Mouse (Mus musculus) inflammation-experienced regulatory T-cells, adult 6 months (primary cell): ENCODE measurements around the gene Olfr392. TPM values are rescaled to one million over a fixed set of nuclear protein-coding genes. Genes with fewer than 3 reads are reported as not detected.

Experiments used
- ATAC-seq: one replicate; pipeline ENCODE4 v1.8.0; 2017
- polyA plus RNA-seq, 3 experiments: library from polyadenylated mRNA; unstranded; fragments of 100-300 nt; shearing (Covaris generic); gene quantifications; one replicate each; pipeline ENCODE4 v1.2.1; 2017

Gene Olfr392
- under 1 TPM in 1 of 3 experiments, not detected in 2; 0.17 TPM for polyA plus RNA-seq

- ATAC-seq: no peak
Measured at GRCm38 (mm10) chr11:73816949-73817348, at the start of gene Olfr392. Olfr392 (minus strand) TSS chr11:73817049.

- ATAC-seq: no peak
Measured at GRCm38 (mm10) chr11:73851354-73851753, 34.5 kb upstream of the Olfr392 start, which contains the start of gene Olfr393. Olfr393 (minus strand) TSS chr11:73851454.

GRCm38 (mm10) chr11:73802952-73803351, 13.9 kb downstream of the Olfr392 start, which contains the start of gene Olfr391-ps:
Olfr391-ps (minus strand) TSS chr11:73803052.
- ATAC-seq: no peak

- ATAC-seq: no peak
Measured at GRCm38 (mm10) chr11:73782664-73783063, 34.2 kb downstream of the Olfr392 start, which contains the start of gene Olfr390. Olfr390 (plus strand) TSS chr11:73782964.

GRCm38 (mm10) chr11:73780613-73781012, 36.2 kb downstream of the Olfr392 start, which contains the start of gene Olfr389:
Olfr389 (minus strand) TSS chr11:73780713.
- no peak for ATAC-seq

Other genes starting within 250 kb of the Olfr392 start
- not detected for gene Olfr385, start 224.0 kb downstream of the Olfr392 start, polyA plus RNA-seq
- gene Olfr384, start 218.5 kb downstream of the Olfr392 start, polyA plus RNA-seq: not detected
- not detected for gene Zfp735, start 128.3 kb downstream of the Olfr392 start, polyA plus RNA-seq
- gene Olfr389, start 36.3 kb downstream of the Olfr392 start, polyA plus RNA-seq: not detected
- not detected for gene Olfr390, start 34.1 kb downstream of the Olfr392 start, polyA plus RNA-seq
- gene Olfr391-ps, start 14.0 kb downstream of the Olfr392 start, polyA plus RNA-seq: not detected
- not detected for gene Olfr393, start 34.4 kb upstream of the Olfr392 start, polyA plus RNA-seq
- gene Olfr394, start 73.7 kb upstream of the Olfr392 start, polyA plus RNA-seq: not detected
- gene Olfr395, start 92.2 kb upstream of the Olfr392 start, polyA plus RNA-seq: not detected
- not detected for gene Olfr23, start 119.6 kb upstream of the Olfr392 start, polyA plus RNA-seq
- not detected for gene Olfr397, start 143.8 kb upstream of the Olfr392 start, polyA plus RNA-seq
- not detected for gene Olfr398, start 173.4 kb upstream of the Olfr392 start, polyA plus RNA-seq
- not detected for gene Olfr139, start 239.5 kb upstream of the Olfr392 start, polyA plus RNA-seq
- not detected for gene Olfr399, start 239.6 kb upstream of the Olfr392 start, polyA plus RNA-seq